Mouse (Mus musculus) retina, postnatal 7 days (tissue): ENCODE measurements around the gene March4.

Experiments
- DNase-seq: peaks from one replicate; pipeline ENCODE4 v3.0.0-alpha.2; 2012; ENCODE audit warnings: low read depth, low spot score

March4 gene

DNA sequence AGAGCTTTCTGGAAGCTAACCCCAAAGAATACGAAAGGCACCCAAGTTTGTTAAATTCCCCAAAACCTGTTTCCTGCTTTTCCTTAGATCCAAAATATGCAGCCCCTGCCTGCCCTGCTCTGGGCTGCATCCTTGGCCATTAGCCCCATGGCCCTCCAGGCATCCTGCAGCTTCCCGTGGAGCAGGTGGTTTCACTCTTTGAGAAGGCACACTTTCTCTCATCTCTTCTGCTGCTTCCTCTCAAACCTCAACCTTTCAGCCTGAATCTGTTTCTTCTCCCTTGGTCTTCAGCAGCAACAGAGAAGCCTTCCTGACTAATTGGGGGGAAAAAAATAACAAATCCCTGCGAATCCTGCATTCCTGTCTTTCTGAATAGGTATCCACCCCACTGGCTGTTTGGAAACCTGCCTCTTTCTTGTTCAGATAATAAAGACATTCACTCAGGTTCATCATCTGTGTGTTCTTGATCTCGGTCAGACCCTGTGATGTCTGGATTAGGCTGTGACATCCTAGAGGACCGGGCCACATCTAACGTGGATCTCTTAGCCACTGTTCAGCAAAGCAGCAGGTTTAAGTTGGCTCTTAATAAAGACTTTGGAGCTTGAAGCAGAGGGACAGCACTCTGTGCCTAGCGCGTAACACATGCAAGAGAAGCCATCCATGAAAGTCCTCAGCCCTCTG, 6.1 kb downstream of the March4 start:
- DNase-seq, result no peak

- DNase-seq, result no peak
Measured at GRCm38 (mm10) chr1:72529192-72529591, 7.5 kb downstream of the March4 start.

DNA sequence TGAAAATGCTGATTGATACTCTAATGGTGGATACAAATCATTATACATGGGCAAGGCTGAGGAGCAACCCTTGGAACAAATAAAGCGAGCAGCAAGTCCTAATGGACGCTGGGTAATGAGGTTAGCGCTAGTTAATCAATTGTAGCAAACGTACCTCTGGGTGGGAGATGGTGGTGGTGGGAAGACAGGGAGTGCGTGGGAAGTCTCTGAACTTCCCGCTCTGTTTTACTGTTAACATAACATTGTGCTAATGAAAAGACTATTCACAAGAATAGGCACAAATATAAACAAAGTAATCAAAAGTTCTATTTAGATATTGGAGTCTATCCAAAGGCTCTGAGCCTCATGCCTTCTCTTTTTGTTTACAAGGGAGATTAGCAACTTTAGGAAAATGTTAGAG, 13.1 kb downstream of the March4 start:
- DNase-seq, result no peak

DNA sequence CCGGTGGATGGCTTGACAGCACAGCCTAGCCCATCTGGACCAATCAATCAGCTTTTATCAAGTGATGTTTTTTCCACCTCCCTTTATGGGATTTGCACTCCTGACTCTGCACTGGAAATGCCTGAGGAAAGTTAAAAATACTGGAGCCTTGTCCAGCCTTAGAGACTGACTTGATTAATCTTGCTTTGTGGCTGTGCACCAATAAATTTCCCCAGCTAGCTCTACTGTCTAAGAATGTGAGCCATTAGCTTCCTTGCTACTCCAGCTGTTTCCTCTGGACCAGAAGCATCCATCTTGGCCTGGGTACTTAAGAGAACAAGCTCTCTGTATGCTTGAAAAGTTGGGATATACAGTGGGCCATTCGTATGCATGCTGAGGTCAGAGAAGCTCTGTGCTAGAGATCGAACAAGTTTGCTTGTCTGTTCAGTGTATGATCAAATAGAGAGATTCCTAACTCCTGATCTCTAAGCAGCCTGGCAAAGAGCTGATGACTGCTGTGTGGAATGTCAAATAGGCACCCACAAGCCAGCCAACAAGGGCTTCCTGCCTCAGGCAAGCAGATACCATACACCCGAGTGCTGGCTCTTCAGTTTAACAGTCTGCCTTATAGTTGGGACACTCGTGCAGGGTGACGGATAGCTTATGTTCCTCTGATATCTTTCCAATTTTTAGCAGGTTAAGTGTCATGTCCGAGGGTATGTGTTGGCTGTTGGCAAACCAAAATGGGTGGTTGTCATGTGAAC, 25.8 kb downstream of the March4 start:
- DNase-seq, result no peak

GRCm38 (mm10) chr1:72509551-72509950, 27.2 kb downstream of the March4 start:
- DNase-seq, result no peak

DNA sequence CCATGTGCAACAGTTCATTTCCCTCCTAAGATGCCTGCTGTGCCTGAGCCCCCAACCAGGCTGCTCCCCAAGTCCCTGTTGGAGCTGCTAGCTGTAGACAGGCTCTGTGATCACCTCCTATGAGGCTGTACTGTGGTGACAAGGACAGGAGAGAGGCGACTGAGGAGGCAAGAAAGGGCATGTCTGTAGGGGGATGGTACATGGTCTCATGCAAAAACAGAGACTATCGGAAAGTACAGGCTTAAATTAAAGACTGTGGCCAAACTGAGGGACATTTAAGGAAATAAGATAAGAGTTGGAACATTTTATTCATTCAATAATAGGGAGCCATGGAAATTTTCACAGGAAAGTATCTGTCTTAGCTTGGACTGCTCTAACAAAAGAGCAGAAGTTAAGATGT, 29.1 kb downstream of the March4 start:
- no peak for DNase-seq

DNA sequence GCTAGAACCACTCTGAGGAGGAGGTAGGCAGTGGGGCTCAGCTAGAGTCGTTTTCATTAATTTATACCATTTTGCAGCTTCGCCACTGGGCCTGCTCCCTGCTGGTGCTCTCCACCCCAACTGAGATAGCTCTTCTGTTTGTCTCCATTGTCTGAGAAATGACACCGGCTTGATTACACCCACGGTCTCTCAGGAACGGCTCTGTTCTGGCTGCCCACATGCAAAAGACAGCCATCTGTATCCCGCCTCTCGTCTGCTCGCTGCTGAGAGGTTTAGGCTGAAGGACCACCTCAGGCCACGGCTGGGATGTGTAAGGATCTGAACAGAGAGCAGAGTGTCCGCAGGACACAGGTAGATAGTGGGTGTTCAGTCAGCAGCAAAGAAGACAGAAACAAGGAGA, 30.5 kb downstream of the March4 start:
- DNase-seq, result no peak

- no peak for DNase-seq
Measured at GRCm38 (mm10) chr1:72497609-72498008, 39.1 kb downstream of the March4 start.

DNA sequence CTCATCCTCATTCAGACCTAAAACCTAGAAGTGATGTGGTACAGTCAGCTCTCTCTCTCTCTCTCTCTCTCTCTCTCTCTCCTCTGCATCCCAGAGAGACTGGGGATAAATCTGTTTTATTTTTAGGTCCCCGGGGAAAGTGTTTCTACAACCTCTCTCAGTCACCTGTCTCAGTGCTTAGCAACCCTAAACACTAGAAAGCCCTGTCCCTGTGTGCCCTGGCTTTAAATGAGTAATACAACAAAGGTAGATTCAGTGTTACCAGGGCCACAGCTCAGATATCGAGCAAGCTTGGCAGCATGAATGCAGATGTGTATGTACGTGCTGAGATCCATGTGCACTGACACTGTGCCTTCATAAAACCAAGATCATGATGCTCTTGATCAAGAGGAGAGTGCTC, 43.3 kb downstream of the March4 start:
- no peak for DNase-seq

DNA sequence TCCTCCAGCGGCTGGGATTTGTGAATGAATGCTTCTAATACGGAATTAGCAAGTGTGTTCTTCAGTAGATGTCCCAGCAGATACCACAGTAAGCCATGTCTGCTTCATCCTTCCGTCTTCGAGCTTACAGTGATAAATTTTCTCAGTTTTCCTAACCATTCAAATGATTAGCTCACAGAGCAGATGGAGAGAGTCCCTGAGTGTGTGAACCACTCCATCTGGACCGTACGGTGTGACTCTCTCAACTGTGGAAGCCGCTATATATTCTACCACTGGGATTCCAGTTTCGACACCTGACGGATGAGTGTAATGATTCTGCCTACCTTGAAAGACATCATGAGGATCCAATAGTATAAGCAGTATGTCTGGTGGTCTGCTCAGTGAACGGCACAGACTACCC, 44.1 kb downstream of the March4 start:
- DNase-seq, result no peak

GRCm38 (mm10) chr1:72491307-72491706, 45.4 kb downstream of the March4 start:
- DNase-seq, result no peak

GRCm38 (mm10) chr1:72490801-72491200, 45.9 kb downstream of the March4 start:
- no peak for DNase-seq

GRCm38 (mm10) chr1:72490193-72490592, 46.5 kb downstream of the March4 start:
- DNase-seq, result no peak

GRCm38 (mm10) chr1:72476594-72476993, 60.1 kb downstream of the March4 start:
- DNase-seq, result no peak

- DNase-seq, result no peak
Measured at GRCm38 (mm10) chr1:72469075-72469474, 67.7 kb downstream of the March4 start.

GRCm38 (mm10) chr1:72468466-72469003, 68.2 kb downstream of the March4 start:
- DNase-seq, result no peak

DNA sequence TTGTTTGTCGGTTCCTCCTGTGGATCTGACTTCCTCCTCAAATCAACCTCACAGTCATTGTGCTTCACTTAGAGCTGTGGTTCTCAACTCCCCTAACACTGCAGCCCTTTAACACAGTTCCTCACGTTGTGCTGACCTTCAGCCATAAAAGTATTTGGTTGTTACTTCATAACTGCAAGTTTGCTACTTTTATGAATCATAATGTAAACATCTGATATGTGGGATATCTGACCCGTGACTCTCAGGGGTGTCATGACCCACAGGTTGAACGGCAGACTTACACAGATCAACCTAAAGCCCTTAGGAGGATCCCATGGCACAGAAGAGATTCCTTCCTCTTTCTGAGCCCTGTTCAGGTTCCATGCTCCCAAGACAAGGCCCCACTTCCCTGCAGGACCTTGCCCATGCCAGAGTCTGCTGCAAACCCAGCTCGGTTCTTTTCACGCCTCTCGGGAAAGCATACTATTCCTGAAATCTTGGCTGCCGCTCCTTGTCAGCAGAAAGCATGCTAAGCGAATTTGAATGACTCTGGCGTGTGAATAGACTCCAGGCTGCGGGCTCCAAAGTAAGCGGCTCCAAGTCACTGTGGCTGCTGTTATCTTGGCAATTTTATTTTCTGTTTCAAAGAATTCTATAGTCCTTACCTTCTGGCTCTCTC, 71.7 kb downstream of the March4 start:
- no peak for DNase-seq

DNA sequence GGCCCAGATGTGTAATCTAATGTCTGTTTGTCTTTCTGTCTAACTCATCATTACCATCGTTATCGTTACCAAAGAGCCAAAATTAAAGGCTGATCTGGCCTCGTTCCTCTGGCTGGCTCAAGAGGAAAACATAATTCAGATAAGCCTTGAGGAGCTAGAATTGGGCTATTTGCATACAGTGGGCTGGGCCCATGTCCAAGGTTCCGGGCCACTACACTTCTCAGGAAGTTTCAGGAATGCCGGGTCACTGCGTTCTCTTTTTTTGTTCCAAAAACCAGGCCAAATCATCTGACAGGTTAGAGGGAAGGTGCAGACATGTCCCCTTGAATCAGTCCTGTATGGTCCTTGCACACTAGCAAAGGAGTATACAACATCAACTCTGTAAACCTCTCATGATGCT, 74.2 kb downstream of the March4 start:
- no peak for DNase-seq

DNA sequence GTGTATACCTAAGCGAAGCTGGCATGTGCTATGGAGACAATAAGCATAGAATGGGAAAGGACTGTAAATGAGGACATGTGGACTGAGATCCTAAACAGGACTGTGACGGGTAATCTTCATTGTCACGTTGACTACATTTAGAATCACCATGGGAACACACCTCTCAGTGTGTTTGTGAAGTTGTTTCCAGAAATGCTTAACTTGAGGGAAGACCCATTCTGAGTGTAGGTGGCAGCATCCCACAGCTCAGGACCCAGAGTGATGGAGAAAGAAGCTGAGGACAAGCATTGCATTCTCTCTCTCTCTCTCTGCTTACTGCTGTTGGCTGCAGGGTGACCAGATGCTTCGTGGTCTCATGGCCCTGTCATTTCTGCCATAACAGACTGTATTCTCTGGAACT, 79.1 kb downstream of the March4 start:
- DNase-seq, result no peak

DNA sequence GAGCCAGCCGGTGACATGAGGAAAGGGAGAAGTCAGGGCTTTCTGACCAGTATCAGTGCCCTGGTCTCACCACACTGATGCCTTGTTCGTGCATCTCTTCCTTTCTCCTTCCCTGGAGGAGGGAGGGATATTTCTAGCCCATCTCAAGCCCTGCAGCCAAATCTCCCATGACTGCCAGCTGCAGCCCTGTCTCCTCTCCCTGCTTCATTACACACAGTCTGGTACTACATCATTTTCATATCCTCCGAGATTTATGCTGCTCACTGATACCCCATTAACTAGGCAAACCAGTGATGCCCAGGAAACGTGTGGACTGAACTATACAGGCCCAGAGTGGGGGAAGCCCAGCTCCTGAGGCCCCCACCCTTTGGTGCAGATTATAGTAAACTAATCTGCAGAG, 80.8 kb downstream of the March4 start:
- DNase-seq, result no peak

GRCm38 (mm10) chr1:72454733-72455201, 82.0 kb downstream of the March4 start:
- peak; percentile 43 for DNase-seq

GRCm38 (mm10) chr1:72452839-72453238, 83.9 kb downstream of the March4 start:
- no peak for DNase-seq
